Mouse (Mus musculus): ENCODE measurements around the gene Atg7. TPM values are rescaled to one million over a fixed set of nuclear protein-coding genes. Genes with fewer than 3 reads are reported as not detected.

The Atg7 gene
- total RNA-seq, 2 experiments from 2014 or later: 15.9 to 20.0 TPM

GRCm38 (mm10) chr6:114906209-114906608 is 263.3 kb downstream of the Atg7 start:
- no peak for DNase-seq

- DNase-seq: no peak
Measured at GRCm38 (mm10) chr6:114907459-114907858, 264.6 kb downstream of the Atg7 start.

- no peak for DNase-seq
Measured at GRCm38 (mm10) chr6:114909801-114910200, 266.9 kb downstream of the Atg7 start.

Other genes starting within 250 kb of the Atg7 start
- under 1 TPM; 0.14 TPM for gene Hrh1, start 245.2 kb upstream of the Atg7 start, total RNA-seq (2021)